Mouse (Mus musculus): ENCODE results near the gene Ntn3. TPM values are rescaled to one million over a fixed set of nuclear protein-coding genes. Genes with fewer than 3 reads are reported as not detected.

Gene Ntn3
- not detected for polyA plus RNA-seq (2014; fragmentation: Illumina TruSeq; extraction: RNeasy Lipid Tissue Mini Kit (QIAGEN cat#74804); ENCODE audit: low replicate concordance)

DNA sequence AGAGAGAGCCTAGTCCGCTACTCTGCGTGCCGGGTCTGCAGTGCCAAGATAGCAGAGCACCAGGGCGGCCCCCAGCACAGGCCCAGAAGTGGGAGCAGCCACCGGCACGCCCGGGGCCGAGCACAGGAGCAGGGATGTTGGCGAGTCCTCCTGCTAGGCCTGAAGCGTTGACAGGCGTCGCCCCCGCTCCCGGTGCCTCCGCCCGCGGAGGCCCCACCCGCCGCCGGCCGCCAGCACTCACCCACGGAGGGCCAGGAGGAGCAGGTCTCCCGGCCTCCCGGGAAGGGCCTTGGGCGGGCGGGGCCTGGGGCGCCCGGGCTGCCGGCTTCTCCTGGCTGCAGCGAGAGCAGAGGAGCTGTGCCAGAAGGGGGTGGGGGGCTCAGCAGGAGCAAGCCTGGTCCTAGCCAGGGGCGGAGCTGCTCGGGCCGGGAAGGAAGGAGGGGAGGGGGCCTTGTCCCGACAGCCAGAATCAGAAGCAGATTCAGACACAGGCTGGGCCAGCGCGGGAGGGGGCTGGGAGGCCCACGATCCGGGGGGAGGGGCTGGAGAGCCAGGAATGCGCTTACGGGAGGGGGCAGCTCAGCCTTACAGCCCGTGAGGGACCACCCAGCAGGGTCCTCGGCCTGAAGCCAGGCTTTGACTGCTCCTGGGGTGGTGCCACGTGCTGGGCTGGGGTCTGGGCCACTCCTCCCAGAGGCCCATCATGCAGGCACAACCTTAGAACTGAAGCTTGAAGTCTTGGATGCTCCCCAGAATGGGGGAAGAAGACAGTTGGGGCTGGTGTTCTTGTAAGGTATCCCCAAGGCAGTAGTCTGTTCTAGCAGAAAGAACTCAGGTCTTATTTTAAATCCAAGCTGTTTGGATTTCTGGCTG, at the start of gene Ntn3:
Gene Ntn3, minus strand, starts transcription at position 489 of the 873 bp plus-strand sequence.

DNA sequence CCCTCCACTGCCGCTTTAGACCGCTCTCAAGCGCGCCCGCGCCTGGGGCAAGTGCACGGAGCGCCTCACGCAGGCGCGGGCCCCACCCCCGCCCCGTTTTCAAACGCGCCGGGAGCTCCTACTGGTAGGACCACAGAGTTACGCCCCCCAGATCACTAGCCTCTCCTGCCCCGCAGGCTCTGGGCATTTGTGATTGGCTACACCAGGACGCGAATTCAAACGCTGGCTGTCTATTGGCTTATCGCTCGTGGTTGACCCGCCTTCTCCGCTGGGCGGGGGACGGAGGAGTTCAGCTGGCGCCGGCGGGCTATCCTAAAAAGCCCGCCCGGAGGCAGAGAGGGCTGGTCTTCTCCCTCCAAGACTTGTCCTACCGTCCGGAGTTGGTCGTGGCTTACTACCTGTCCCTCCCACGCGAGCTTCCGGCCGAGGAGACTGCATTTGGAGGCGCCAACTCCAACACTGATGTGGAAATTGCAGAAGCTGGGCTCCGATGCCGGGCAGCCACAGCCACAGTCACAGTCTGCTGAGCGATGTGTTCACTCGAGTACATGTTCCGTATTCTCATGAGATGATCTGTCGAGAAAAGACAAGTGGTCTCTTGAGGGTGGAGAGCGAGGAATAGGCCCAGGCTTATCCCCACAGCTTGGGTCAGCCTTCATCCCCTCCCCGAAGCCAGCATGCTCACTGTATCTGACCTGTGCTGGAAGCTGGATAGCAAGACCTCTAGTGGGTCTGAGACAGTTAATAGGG, 42.2 kb upstream of the Ntn3 start, which contains the start of gene Ccnf:
Gene Ccnf, minus strand, starts transcription at position 165 of the 750 bp plus-strand sequence.

DNA sequence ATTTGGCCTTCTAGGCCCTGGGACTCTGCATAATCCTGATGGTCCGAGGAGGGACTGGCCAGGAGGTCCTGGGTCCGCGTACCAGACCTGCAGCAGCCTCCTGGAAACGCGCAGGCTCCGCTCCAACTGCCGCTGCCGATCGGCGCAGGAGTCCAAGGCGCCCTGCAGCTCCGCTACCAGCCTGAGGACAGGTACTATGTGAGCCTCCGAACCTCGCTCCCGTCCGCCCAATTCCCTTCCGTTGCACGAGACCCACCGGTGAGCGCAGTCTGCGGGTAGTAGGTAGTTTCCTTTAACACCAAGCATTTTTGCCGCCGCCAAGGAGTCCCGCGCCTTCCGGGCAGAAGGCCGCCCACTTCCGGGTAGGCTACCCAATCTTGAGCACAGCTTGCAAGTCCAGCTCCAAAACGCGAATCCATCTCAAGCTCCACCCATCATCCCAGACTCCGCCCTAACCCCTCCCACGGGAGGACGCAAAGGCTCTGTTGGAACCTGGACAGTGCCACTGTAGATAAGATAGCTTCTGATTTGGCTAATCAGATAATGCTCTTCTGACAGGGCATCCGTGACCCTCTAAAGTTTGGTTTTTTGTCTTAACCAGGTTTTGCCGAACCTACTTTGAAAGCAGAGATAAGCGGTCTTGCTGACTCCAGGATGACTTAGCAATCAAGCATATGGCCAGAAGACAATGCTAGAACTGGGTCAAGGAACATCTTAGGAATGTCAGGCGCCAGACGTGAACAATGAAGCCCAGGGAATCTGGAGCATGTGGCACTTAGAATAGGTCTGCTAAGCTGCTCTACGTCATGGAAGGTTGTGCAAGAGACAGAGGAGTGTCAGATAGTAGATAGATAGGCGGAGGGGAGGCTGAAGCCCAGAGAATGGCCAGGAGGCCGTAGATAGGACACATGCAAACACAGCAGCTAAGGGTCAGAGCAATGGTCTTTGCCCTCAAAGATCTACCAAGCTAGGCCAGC, 11.4 kb upstream of the Ntn3 start, which contains the start of gene Tedc2:
Gene Tedc2, minus strand, starts transcription at position 417 of the 977 bp plus-strand sequence.

DNA sequence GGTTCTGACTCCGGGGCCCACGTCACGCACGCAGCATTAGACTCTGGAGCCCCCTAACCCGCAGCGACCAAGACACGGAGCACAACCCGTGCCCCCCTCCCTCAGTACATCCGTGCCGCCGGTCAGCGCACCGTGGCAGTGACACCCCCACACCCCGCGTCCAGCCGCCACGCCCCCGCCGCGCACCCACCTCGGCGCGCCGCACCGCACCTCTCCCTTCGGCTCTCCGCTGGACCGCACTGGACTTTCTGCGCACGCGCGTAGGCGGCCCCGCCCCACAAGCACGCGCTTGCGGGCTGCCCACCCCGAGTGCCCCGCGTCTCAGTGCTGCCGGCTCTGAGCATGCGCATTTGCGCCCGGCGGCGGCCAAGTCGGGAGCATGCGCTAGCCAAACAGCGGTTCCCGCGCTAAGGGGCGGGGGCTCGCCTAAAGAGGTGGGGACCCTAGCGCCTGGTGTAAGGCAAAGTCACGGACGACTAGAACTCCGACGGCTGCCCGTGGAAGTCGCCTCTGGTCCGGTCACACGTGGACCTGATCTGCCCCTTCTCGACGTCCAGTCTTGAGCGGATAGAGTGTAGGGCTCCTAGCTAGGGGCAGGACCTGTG, 3.9 kb downstream of the Ntn3 start, which contains the start of gene Tbc1d24:
Gene Tbc1d24, minus strand, starts transcription at position 279 of the 605 bp plus-strand sequence.

DNA sequence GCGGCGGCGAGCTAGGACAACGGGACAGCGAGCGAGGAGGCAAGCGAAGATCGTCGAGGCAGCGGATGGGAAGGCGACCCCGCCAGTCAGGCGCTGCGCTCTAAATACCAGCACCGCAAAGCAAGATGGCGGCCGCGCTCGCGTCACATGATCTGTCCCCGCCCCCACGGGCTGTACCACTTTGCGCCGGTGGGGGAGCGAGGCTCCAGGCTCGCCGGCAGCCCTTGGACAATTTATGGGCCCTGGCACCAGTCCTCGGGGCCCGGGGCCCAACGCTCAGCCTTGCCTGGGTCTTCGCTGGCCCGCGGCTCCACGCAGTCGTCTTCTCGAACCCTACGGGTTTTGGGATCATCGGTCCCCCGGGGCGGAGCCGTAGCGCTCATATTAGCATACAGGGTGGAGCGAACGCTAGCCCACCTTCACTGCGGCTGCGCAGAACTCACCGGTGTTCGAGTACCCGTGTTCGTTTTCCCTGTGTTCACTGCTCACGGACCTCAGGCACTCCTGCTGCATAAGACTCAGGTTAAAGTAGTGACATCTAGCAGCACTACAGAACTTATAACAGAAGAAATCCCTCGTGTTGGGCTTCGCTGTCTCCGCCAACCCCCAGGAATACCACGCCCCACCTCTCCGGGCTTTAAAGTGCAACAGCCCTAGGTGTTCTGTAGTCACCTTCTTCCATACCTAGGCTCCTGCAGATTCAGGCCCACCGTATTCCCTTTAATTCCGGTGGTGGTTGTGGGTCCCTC, 39.8 kb downstream of the Ntn3 start, which contains the start of gene Atp6v0c:
Gene Atp6v0c, minus strand, starts transcription at position 386 of the 749 bp plus-strand sequence.

DNA sequence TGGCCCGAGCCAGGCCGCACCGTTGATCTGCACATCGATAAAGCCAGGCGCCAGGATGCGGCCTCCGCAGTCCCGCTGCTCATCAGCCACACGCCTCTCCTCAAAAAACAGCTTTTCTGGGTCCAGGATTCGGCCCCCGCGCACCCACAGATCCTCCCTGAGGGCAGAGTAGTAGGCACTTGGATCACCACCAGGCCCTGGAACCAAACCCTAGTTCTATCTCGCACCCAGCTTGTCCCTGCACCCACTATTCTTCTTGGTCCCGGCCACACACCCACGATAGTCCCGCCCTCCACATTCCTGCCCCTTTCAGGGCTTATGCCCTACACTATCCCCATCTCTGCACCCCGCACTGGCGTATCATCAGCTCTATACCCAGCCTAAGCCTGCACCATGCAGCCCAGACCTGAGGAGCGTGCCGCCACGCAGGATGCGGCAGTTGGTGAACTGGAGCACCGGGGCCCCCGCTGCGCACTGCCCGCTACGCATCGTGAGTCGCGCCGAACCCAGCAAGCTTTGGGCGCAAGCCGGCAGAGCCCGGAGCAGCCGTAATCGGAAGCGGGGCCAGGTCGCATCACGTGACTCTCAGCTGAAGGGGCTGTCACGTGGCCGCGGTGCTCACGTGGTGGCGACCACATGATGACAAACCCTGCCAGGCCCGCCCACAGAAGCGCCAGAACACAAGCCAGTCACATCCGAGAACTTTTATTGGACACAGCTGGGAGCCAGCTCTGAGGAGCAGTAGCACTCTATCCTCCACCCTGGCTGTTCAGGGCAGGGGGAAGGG, 46.0 kb downstream of the Ntn3 start, which contains the start of gene Amdhd2:
Gene Amdhd2, minus strand, starts transcription at position 591 of the 787 bp plus-strand sequence.

Other genes with a start within 250 kb of the Ntn3 start
- gene Prss30, start 229.0 kb downstream of the Ntn3 start, polyA plus RNA-seq (2014; fragmentation: Illumina TruSeq; extraction: RNeasy Lipid Tissue Mini Kit (QIAGEN cat#74804); ENCODE audit: low replicate concordance): 4.3 TPM
- gene Prss22, start 211.4 kb downstream of the Ntn3 start, polyA plus RNA-seq (2014; fragmentation: Illumina TruSeq; extraction: RNeasy Lipid Tissue Mini Kit (QIAGEN cat#74804); ENCODE audit: low replicate concordance): not detected
- not detected for gene Prss27, start 171.4 kb downstream of the Ntn3 start, polyA plus RNA-seq (2014; fragmentation: Illumina TruSeq; extraction: RNeasy Lipid Tissue Mini Kit (QIAGEN cat#74804); ENCODE audit: low replicate concordance)
- gene Kctd5, start 136.0 kb downstream of the Ntn3 start, polyA plus RNA-seq (2014; fragmentation: Illumina TruSeq; extraction: RNeasy Lipid Tissue Mini Kit (QIAGEN cat#74804); ENCODE audit: low replicate concordance): 107 TPM
- gene Pdpk1, start 58.6 kb downstream of the Ntn3 start, polyA plus RNA-seq (2014; fragmentation: Illumina TruSeq; extraction: RNeasy Lipid Tissue Mini Kit (QIAGEN cat#74804); ENCODE audit: low replicate concordance): 35.3 TPM
- gene Amdhd2, start 45.8 kb downstream of the Ntn3 start, polyA plus RNA-seq (2014; fragmentation: Illumina TruSeq; extraction: RNeasy Lipid Tissue Mini Kit (QIAGEN cat#74804); ENCODE audit: low replicate concordance): 0.74 TPM
- gene Atp6v0c, start 39.8 kb downstream of the Ntn3 start, polyA plus RNA-seq (2014; fragmentation: Illumina TruSeq; extraction: RNeasy Lipid Tissue Mini Kit (QIAGEN cat#74804); ENCODE audit: low replicate concordance): 38.1 TPM
- gene Tbc1d24, start 4.0 kb downstream of the Ntn3 start, polyA plus RNA-seq (2014; fragmentation: Illumina TruSeq; extraction: RNeasy Lipid Tissue Mini Kit (QIAGEN cat#74804); ENCODE audit: low replicate concordance): 34.6 TPM
- 2.5 TPM for gene Tedc2, start 11.3 kb upstream of the Ntn3 start, polyA plus RNA-seq (2014; fragmentation: Illumina TruSeq; extraction: RNeasy Lipid Tissue Mini Kit (QIAGEN cat#74804); ENCODE audit: low replicate concordance)
- 1.9 TPM for gene Ccnf, start 42.0 kb upstream of the Ntn3 start, polyA plus RNA-seq (2014; fragmentation: Illumina TruSeq; extraction: RNeasy Lipid Tissue Mini Kit (QIAGEN cat#74804); ENCODE audit: low replicate concordance)
- gene Abca17, start 141.5 kb upstream of the Ntn3 start, polyA plus RNA-seq (2014; fragmentation: Illumina TruSeq; extraction: RNeasy Lipid Tissue Mini Kit (QIAGEN cat#74804); ENCODE audit: low replicate concordance): not detected
- 1.4 TPM for gene Abca3, start 142.4 kb upstream of the Ntn3 start, polyA plus RNA-seq (2014; fragmentation: Illumina TruSeq; extraction: RNeasy Lipid Tissue Mini Kit (QIAGEN cat#74804); ENCODE audit: low replicate concordance)
- gene Rnps1, start 205.0 kb upstream of the Ntn3 start, polyA plus RNA-seq (2014; fragmentation: Illumina TruSeq; extraction: RNeasy Lipid Tissue Mini Kit (QIAGEN cat#74804); ENCODE audit: low replicate concordance): 70.5 TPM
- gene Eci1, start 217.1 kb upstream of the Ntn3 start, polyA plus RNA-seq (2014; fragmentation: Illumina TruSeq; extraction: RNeasy Lipid Tissue Mini Kit (QIAGEN cat#74804); ENCODE audit: low replicate concordance): 15.5 TPM
- not detected for gene Dnase1l2, start 233.6 kb upstream of the Ntn3 start, polyA plus RNA-seq (2014; fragmentation: Illumina TruSeq; extraction: RNeasy Lipid Tissue Mini Kit (QIAGEN cat#74804); ENCODE audit: low replicate concordance)